Mouse (Mus musculus): ENCODE measurements around the gene Stum. TPM values are rescaled to one million over a fixed set of nuclear protein-coding genes. Genes with fewer than 3 reads are reported as not detected.
A peak's percentile ranks its signal among the peaks of the same experiment; 100 is the strongest.

The Stum gene
- polyA plus RNA-seq, 1 experiment from 2014 or later = 1.6 TPM

- 81% methylated on average over 2 of the region's 2 CpGs for WGBS
- H3K27ac ChIP-seq = no peak overlapping the region
Observed at GRCm38 (mm10) chr1:180514077-180514476, 30.8 kb upstream of the Stum start.

GRCm38 (mm10) chr1:180510879-180511278, 27.6 kb upstream of the Stum start:
- Histone ChIP-seq H3K4me3 (replicated peaks) (no peak overlapping the region), H3K9me3 (no peaks in the 10 kb centered on the region), H3K4me1 (peaks cover 7% of the 10 kb centered on the region), H3K4me2 (peak overlapping the region; percentile 32; the same call in 1 of the 2 replicates), H3K27me3 (replicated peaks) (no peaks in the 10 kb centered on the region), H3K36me3 (no peaks in the 10 kb centered on the region), H3K9ac (no peak overlapping the region), H3K27ac (no peak overlapping the region; the same call in 1 of the 2 replicates)
- ATAC-seq (ENCODE audit: insufficient read depth, low FRiP score, low read depth) = no peak
- WGBS = 34% methylated on average over 4 of the region's 4 CpGs

More at GRCm38 (mm10) chr1:180514077-180514476, 30.8 kb upstream of the Stum start:
- no peak overlapping the region for H3K4me3 ChIP-seq (replicated peaks)
- H3K36me3 ChIP-seq = no peaks in the 10 kb centered on the region
- no peaks in the 10 kb centered on the region for H3K9me3 ChIP-seq
- peaks cover 13% of the 10 kb centered on the region for H3K4me1 ChIP-seq
- no peak for ATAC-seq (ENCODE audit: insufficient read depth, low FRiP score, low read depth)
- H3K9ac ChIP-seq = no peak overlapping the region
- no peaks in the 10 kb centered on the region for H3K27me3 ChIP-seq (replicated peaks)
- H3K4me2 ChIP-seq = no peak overlapping the region

- no peak overlapping the region for H3K4me3 ChIP-seq (replicated peaks)
- H3K4me1 ChIP-seq = peaks cover 7% of the 10 kb centered on the region
- no peaks in the 10 kb centered on the region for H3K36me3 ChIP-seq
- H3K27me3 ChIP-seq (replicated peaks) = no peaks in the 10 kb centered on the region
- peak overlapping the region; percentile 32; the same call in 1 of the 2 replicates for H3K4me2 ChIP-seq
- ATAC-seq (ENCODE audit: insufficient read depth, low FRiP score, low read depth) = 0 out of 2 replicates have a peak, but pooled peaks have one; percentile 18
- H3K9me3 ChIP-seq = no peaks in the 10 kb centered on the region
- H3K27ac ChIP-seq = no peak overlapping the region; the same call in 1 of the 2 replicates
- no peak overlapping the region for H3K9ac ChIP-seq
- WGBS = 25% methylated on average over 15 of the region's 15 CpGs
Observed at GRCm38 (mm10) chr1:180510442-180510841, 27.1 kb upstream of the Stum start.

GRCm38 (mm10) chr1:180508662-180509061, 25.4 kb upstream of the Stum start:
- ATAC-seq (ENCODE audit: insufficient read depth, low FRiP score, low read depth) = no peak
- 67% methylated on average over 7 of the region's 7 CpGs for WGBS

GRCm38 (mm10) chr1:180507291-180507791, 24.0 kb upstream of the Stum start:
- WGBS = 75% methylated on average over 7 of the region's 7 CpGs

More at GRCm38 (mm10) chr1:180508662-180509061, 25.4 kb upstream of the Stum start:
- Histone ChIP-seq H3K4me3 (replicated peaks) (no peak overlapping the region), H3K9ac (no peak overlapping the region), H3K9me3 (no peaks in the 10 kb centered on the region), H3K4me2 (no peak overlapping the region), H3K4me1 (peaks cover 7% of the 10 kb centered on the region), H3K27ac (no peak overlapping the region), H3K36me3 (no peaks in the 10 kb centered on the region), H3K27me3 (replicated peaks) (no peaks in the 10 kb centered on the region)

GRCm38 (mm10) chr1:180506341-180506740, 23.0 kb upstream of the Stum start:
- H3K4me2 ChIP-seq = no peak overlapping the region
- H3K36me3 ChIP-seq = no peaks in the 10 kb centered on the region
- WGBS = 90% methylated on average over 7 of the region's 7 CpGs
- H3K4me1 ChIP-seq = peaks cover 7% of the 10 kb centered on the region
- no peaks in the 10 kb centered on the region for H3K9me3 ChIP-seq
- ATAC-seq (ENCODE audit: insufficient read depth, low FRiP score, low read depth) = no peak
- no peak overlapping the region for H3K27ac ChIP-seq
- H3K9ac ChIP-seq = no peak overlapping the region
- no peaks in the 10 kb centered on the region for H3K27me3 ChIP-seq (replicated peaks)
- H3K4me3 ChIP-seq (replicated peaks) = no peak overlapping the region

More at GRCm38 (mm10) chr1:180507291-180507791, 24.0 kb upstream of the Stum start:
- Histone ChIP-seq H3K4me2 (no peak overlapping the region), H3K27me3 (replicated peaks) (no peaks in the 10 kb centered on the region), H3K9ac (no peak overlapping the region), H3K4me1 (peaks cover 7% of the 10 kb centered on the region), H3K4me3 (replicated peaks) (no peak overlapping the region), H3K36me3 (no peaks in the 10 kb centered on the region), H3K9me3 (no peaks in the 10 kb centered on the region), H3K27ac (no peak overlapping the region)
- ATAC-seq (ENCODE audit: insufficient read depth, low FRiP score, low read depth) = no peak

- H3K36me3 ChIP-seq = no peaks in the 10 kb centered on the region
- no peak overlapping the region for H3K27ac ChIP-seq
- no peaks in the 10 kb centered on the region for H3K4me1 ChIP-seq
- no peak for ATAC-seq (ENCODE audit: insufficient read depth, low FRiP score, low read depth)
- no peak overlapping the region for H3K4me3 ChIP-seq (replicated peaks)
- no peak overlapping the region for H3K9ac ChIP-seq
- H3K9me3 ChIP-seq = no peaks in the 10 kb centered on the region
- no peaks in the 10 kb centered on the region for H3K27me3 ChIP-seq (replicated peaks)
- WGBS = 79% methylated on average over 5 of the region's 5 CpGs
- H3K4me2 ChIP-seq = no peak overlapping the region
Observed at GRCm38 (mm10) chr1:180504899-180505298, 21.6 kb upstream of the Stum start.

GRCm38 (mm10) chr1:180503484-180503883, 20.2 kb upstream of the Stum start:
- no peaks in the 10 kb centered on the region for H3K27me3 ChIP-seq (replicated peaks)
- no peak overlapping the region for H3K4me3 ChIP-seq (replicated peaks)
- no peaks in the 10 kb centered on the region for H3K9me3 ChIP-seq
- no peaks in the 10 kb centered on the region for H3K4me1 ChIP-seq
- no peak overlapping the region for H3K4me2 ChIP-seq
- no peak for ATAC-seq (ENCODE audit: insufficient read depth, low FRiP score, low read depth)
- no peak overlapping the region for H3K27ac ChIP-seq
- 75% methylated on average over 5 of the region's 5 CpGs for WGBS
- no peak overlapping the region for H3K9ac ChIP-seq
- no peaks in the 10 kb centered on the region for H3K36me3 ChIP-seq

GRCm38 (mm10) chr1:180502566-180502965, 19.3 kb upstream of the Stum start:
- no peaks in the 10 kb centered on the region for H3K36me3 ChIP-seq
- H3K9me3 ChIP-seq = no peaks in the 10 kb centered on the region
- H3K4me1 ChIP-seq = no peaks in the 10 kb centered on the region
- H3K9ac ChIP-seq = no peak overlapping the region
- ATAC-seq (ENCODE audit: insufficient read depth, low FRiP score, low read depth) = no peak
- WGBS = 38% methylated on average over 4 of the region's 4 CpGs
- no peak overlapping the region for H3K4me3 ChIP-seq (replicated peaks)
- H3K27ac ChIP-seq = no peak overlapping the region
- no peak overlapping the region for H3K4me2 ChIP-seq
- H3K27me3 ChIP-seq (replicated peaks) = no peaks in the 10 kb centered on the region

- Histone ChIP-seq H3K4me2 (no peak overlapping the region), H3K27me3 (replicated peaks) (no peaks in the 10 kb centered on the region), H3K27ac (no peak overlapping the region), H3K4me1 (no peaks in the 10 kb centered on the region), H3K36me3 (no peaks in the 10 kb centered on the region), H3K4me3 (replicated peaks) (no peak overlapping the region), H3K9me3 (no peaks in the 10 kb centered on the region), H3K9ac (no peak overlapping the region)
- no peak for ATAC-seq (ENCODE audit: insufficient read depth, low FRiP score, low read depth)
- 90% methylated on average over 5 of the region's 5 CpGs for WGBS
Observed at GRCm38 (mm10) chr1:180500641-180501040, 17.3 kb upstream of the Stum start.

- H3K4me3 ChIP-seq (replicated peaks) = no peak overlapping the region
- H3K36me3 ChIP-seq = no peaks in the 10 kb centered on the region
- WGBS = 60% methylated on average over 4 of the region's 4 CpGs
- no peak overlapping the region for H3K9ac ChIP-seq
- no peaks in the 10 kb centered on the region for H3K4me1 ChIP-seq
- H3K27me3 ChIP-seq (replicated peaks) = no peaks in the 10 kb centered on the region
- no peak overlapping the region for H3K27ac ChIP-seq
- no peak overlapping the region for H3K4me2 ChIP-seq
- ATAC-seq (ENCODE audit: insufficient read depth, low FRiP score, low read depth) = no peak
- H3K9me3 ChIP-seq = no peaks in the 10 kb centered on the region
Observed at GRCm38 (mm10) chr1:180500218-180500617, 16.9 kb upstream of the Stum start.

GRCm38 (mm10) chr1:180499766-180500165, 16.5 kb upstream of the Stum start:
- H3K36me3 ChIP-seq = no peaks in the 10 kb centered on the region
- H3K4me1 ChIP-seq = no peaks in the 10 kb centered on the region
- H3K9me3 ChIP-seq = no peaks in the 10 kb centered on the region
- no peak overlapping the region for H3K9ac ChIP-seq
- 81% methylated on average over 3 of the region's 3 CpGs for WGBS
- no peaks in the 10 kb centered on the region for H3K27me3 ChIP-seq (replicated peaks)
- ATAC-seq (ENCODE audit: insufficient read depth, low FRiP score, low read depth) = no peak
- H3K27ac ChIP-seq = no peak overlapping the region
- no peak overlapping the region for H3K4me2 ChIP-seq
- no peak overlapping the region for H3K4me3 ChIP-seq (replicated peaks)

GRCm38 (mm10) chr1:180492777-180493176, 9.5 kb upstream of the Stum start:
- 34% methylated on average over 9 of the region's 9 CpGs for WGBS
- ATAC-seq (ENCODE audit: insufficient read depth, low FRiP score, low read depth) = no peak

More at GRCm38 (mm10) chr1:180492777-180493176, 9.5 kb upstream of the Stum start:
- H3K4me3 ChIP-seq (replicated peaks) = no peak overlapping the region
- H3K36me3 ChIP-seq = no peaks in the 10 kb centered on the region
- H3K9ac ChIP-seq = no peak overlapping the region
- H3K27ac ChIP-seq = no peak overlapping the region
- no peak overlapping the region for H3K4me2 ChIP-seq
- H3K27me3 ChIP-seq (replicated peaks) = no peaks in the 10 kb centered on the region
- no peaks in the 10 kb centered on the region for H3K9me3 ChIP-seq
- H3K4me1 ChIP-seq = no peaks in the 10 kb centered on the region; the same call in 1 of the 2 replicates
